Mouse (Mus musculus): ENCODE measurements around the gene Klk1b8. TPM values are rescaled to one million over a fixed set of nuclear protein-coding genes. Genes with fewer than 3 reads are reported as not detected.
"Not testable (repeated sequence)": the region's sequence is repeated elsewhere in the genome, so short reads cannot be mapped to it uniquely, and the experiment has no call there.

Gene Klk1b8
- polyA plus RNA-seq, 1 experiment from 2014 or later = not detected

GRCm38 (mm10) chr7:43928521-43928920 is 21.9 kb upstream of the Klk1b8 start:
- Histone ChIP-seq H3K36me3 (ENCODE audit: control insufficient read depth, insufficient read depth, low read length) (no peaks in the 10 kb centered on the region), H3K27ac (ENCODE audit: low read depth, low read length) (no peak overlapping the region), H3K27me3 (ENCODE audit: control insufficient read depth, insufficient read depth, low read length) (no peaks in the 10 kb centered on the region), H3K4me3 (ENCODE audit: low read depth, low read length) (no peak overlapping the region), H3K4me2 (no peak overlapping the region), H3K9me3 (replicated peaks; ENCODE audit: control insufficient read depth, low read length) (no peaks in the 10 kb centered on the region), H3K9ac (ENCODE audit: low read depth, low read length) (no peak overlapping the region), H3K4me1 (ENCODE audit: control insufficient read depth, insufficient read depth, low read length) (no peaks in the 10 kb centered on the region)
- no peak for ATAC-seq (replicated peaks; ENCODE audit: insufficient number of reproducible peaks, low FRiP score, low TSS enrichment)
- 39% methylated on average over 4 of the region's 4 CpGs for WGBS (ENCODE audit: insufficient replicate concordance)

GRCm38 (mm10) chr7:43932337-43932736 is 18.1 kb upstream of the Klk1b8 start:
- no peak overlapping the region for H3K9ac ChIP-seq (ENCODE audit: low read depth, low read length)
- WGBS (ENCODE audit: insufficient replicate concordance) = 62% methylated on average over 4 of the region's 4 CpGs
- H3K36me3 ChIP-seq (ENCODE audit: control insufficient read depth, insufficient read depth, low read length) = no peaks in the 10 kb centered on the region
- ATAC-seq (replicated peaks; ENCODE audit: insufficient number of reproducible peaks, low FRiP score, low TSS enrichment) = no peak
- no peaks in the 10 kb centered on the region for H3K27me3 ChIP-seq (ENCODE audit: control insufficient read depth, insufficient read depth, low read length)
- H3K4me3 ChIP-seq (ENCODE audit: low read depth, low read length) = no peak overlapping the region
- H3K4me2 ChIP-seq = no peak overlapping the region
- H3K4me1 ChIP-seq (ENCODE audit: control insufficient read depth, insufficient read depth, low read length) = no peaks in the 10 kb centered on the region
- no peak overlapping the region for H3K27ac ChIP-seq (ENCODE audit: low read depth, low read length)
- H3K9me3 ChIP-seq (replicated peaks; ENCODE audit: control insufficient read depth, low read length) = no peaks in the 10 kb centered on the region

GRCm38 (mm10) chr7:43933440-43933839 is 17.0 kb upstream of the Klk1b8 start, which contains the start of gene Klk15:
Gene Klk15, plus strand, starts transcription at chr7:43933740.
- Histone ChIP-seq H3K9ac (ENCODE audit: low read depth, low read length) (no peak within 1 kb of the TSS), H3K36me3 (ENCODE audit: control insufficient read depth, insufficient read depth, low read length) (no peaks in the 10 kb centered on the region), H3K4me2 (no peak within 1 kb of the TSS), H3K27me3 (ENCODE audit: control insufficient read depth, insufficient read depth, low read length) (no peaks in the 10 kb centered on the region), H3K9me3 (replicated peaks; ENCODE audit: control insufficient read depth, low read length) (no peaks in the 10 kb centered on the region), H3K4me1 (ENCODE audit: control insufficient read depth, insufficient read depth, low read length) (no peaks in the 10 kb centered on the region), H3K4me3 (ENCODE audit: low read depth, low read length) (no peak within 1 kb of the TSS), H3K27ac (ENCODE audit: low read depth, low read length) (no peak within 1 kb of the TSS)
- no peak for ATAC-seq (replicated peaks; ENCODE audit: insufficient number of reproducible peaks, low FRiP score, low TSS enrichment)
- 65% methylated on average over 3 of the region's 3 CpGs for WGBS (ENCODE audit: insufficient replicate concordance)

GRCm38 (mm10) chr7:43934747-43935146 is 15.7 kb upstream of the Klk1b8 start:
- Histone ChIP-seq H3K4me3 (ENCODE audit: low read depth, low read length) (no peak overlapping the region), H3K9me3 (replicated peaks; ENCODE audit: control insufficient read depth, low read length) (no peaks in the 10 kb centered on the region), H3K27ac (ENCODE audit: low read depth, low read length) (no peak overlapping the region), H3K9ac (ENCODE audit: low read depth, low read length) (no peak overlapping the region), H3K4me2 (no peak overlapping the region), H3K4me1 (ENCODE audit: control insufficient read depth, insufficient read depth, low read length) (no peaks in the 10 kb centered on the region), H3K36me3 (ENCODE audit: control insufficient read depth, insufficient read depth, low read length) (no peaks in the 10 kb centered on the region), H3K27me3 (ENCODE audit: control insufficient read depth, insufficient read depth, low read length) (no peaks in the 10 kb centered on the region)
- WGBS (ENCODE audit: insufficient replicate concordance) = 63% methylated on average over 3 of the region's 3 CpGs
- no peak for ATAC-seq (replicated peaks; ENCODE audit: insufficient number of reproducible peaks, low FRiP score, low TSS enrichment)

GRCm38 (mm10) chr7:43936551-43936950 is 13.9 kb upstream of the Klk1b8 start:
- Histone ChIP-seq H3K27me3 (ENCODE audit: control insufficient read depth, insufficient read depth, low read length) (no peaks in the 10 kb centered on the region), H3K4me3 (ENCODE audit: low read depth, low read length) (no peak overlapping the region), H3K4me2 (no peak overlapping the region), H3K9me3 (replicated peaks; ENCODE audit: control insufficient read depth, low read length) (no peaks in the 10 kb centered on the region), H3K27ac (ENCODE audit: low read depth, low read length) (no peak overlapping the region), H3K9ac (ENCODE audit: low read depth, low read length) (no peak overlapping the region), H3K4me1 (ENCODE audit: control insufficient read depth, insufficient read depth, low read length) (no peaks in the 10 kb centered on the region), H3K36me3 (ENCODE audit: control insufficient read depth, insufficient read depth, low read length) (no peaks in the 10 kb centered on the region)
- WGBS (ENCODE audit: insufficient replicate concordance) = 86% methylated on average over 14 of the region's 14 CpGs
- ATAC-seq (replicated peaks; ENCODE audit: insufficient number of reproducible peaks, low FRiP score, low TSS enrichment) = no peak

- not testable (repeated sequence) for H3K9me3 ChIP-seq (replicated peaks; ENCODE audit: control insufficient read depth, low read length)
- 67% methylated on average over 3 of the region's 3 CpGs for WGBS (ENCODE audit: insufficient replicate concordance)
Observed at GRCm38 (mm10) chr7:43942293-43942692, 8.2 kb upstream of the Klk1b8 start.

GRCm38 (mm10) chr7:43944727-43945264 is 5.7 kb upstream of the Klk1b8 start:
- H3K4me1 ChIP-seq (ENCODE audit: control insufficient read depth, insufficient read depth, low read length) = no peaks in the 10 kb centered on the region
- WGBS (ENCODE audit: insufficient replicate concordance) = 73% methylated on average over 3 of the region's 3 CpGs
- ATAC-seq (replicated peaks; ENCODE audit: insufficient number of reproducible peaks, low FRiP score, low TSS enrichment) = no peak
- no peak overlapping the region for H3K27ac ChIP-seq (ENCODE audit: low read depth, low read length)
- H3K4me2 ChIP-seq = no peak overlapping the region
- H3K9me3 ChIP-seq (replicated peaks; ENCODE audit: control insufficient read depth, low read length) = no peaks in the 10 kb centered on the region
- H3K36me3 ChIP-seq (ENCODE audit: control insufficient read depth, insufficient read depth, low read length) = no peaks in the 10 kb centered on the region
- no peak overlapping the region for H3K4me3 ChIP-seq (ENCODE audit: low read depth, low read length)
- no peaks in the 10 kb centered on the region for H3K27me3 ChIP-seq (ENCODE audit: control insufficient read depth, insufficient read depth, low read length)
- no peak overlapping the region for H3K9ac ChIP-seq (ENCODE audit: low read depth, low read length)

More at GRCm38 (mm10) chr7:43942293-43942692, 8.2 kb upstream of the Klk1b8 start:
- not testable (repeated sequence) for H3K4me1 ChIP-seq (ENCODE audit: control insufficient read depth, insufficient read depth, low read length); H3K9ac ChIP-seq (ENCODE audit: low read depth, low read length); H3K4me2 ChIP-seq; H3K27ac ChIP-seq (ENCODE audit: low read depth, low read length); H3K4me3 ChIP-seq (ENCODE audit: low read depth, low read length); H3K27me3 ChIP-seq (ENCODE audit: control insufficient read depth, insufficient read depth, low read length); ATAC-seq (replicated peaks; ENCODE audit: insufficient number of reproducible peaks, low FRiP score, low TSS enrichment); H3K36me3 ChIP-seq (ENCODE audit: control insufficient read depth, insufficient read depth, low read length)

- Histone ChIP-seq H3K4me1 (ENCODE audit: control insufficient read depth, insufficient read depth, low read length) (no peaks in the 10 kb centered on the region), H3K9ac (ENCODE audit: low read depth, low read length) (no peak overlapping the region), H3K27me3 (ENCODE audit: control insufficient read depth, insufficient read depth, low read length) (no peaks in the 10 kb centered on the region), H3K4me2 (no peak overlapping the region), H3K27ac (ENCODE audit: low read depth, low read length) (no peak overlapping the region), H3K36me3 (ENCODE audit: control insufficient read depth, insufficient read depth, low read length) (no peaks in the 10 kb centered on the region), H3K4me3 (ENCODE audit: low read depth, low read length) (no peak overlapping the region), H3K9me3 (replicated peaks; ENCODE audit: control insufficient read depth, low read length) (no peaks in the 10 kb centered on the region)
- ATAC-seq (replicated peaks; ENCODE audit: insufficient number of reproducible peaks, low FRiP score, low TSS enrichment) = no peak
- WGBS (ENCODE audit: insufficient replicate concordance) = 60% methylated on average over 4 of the region's 4 CpGs
Observed at GRCm38 (mm10) chr7:43952703-43953102, 2.2 kb downstream of the Klk1b8 start.

- Histone ChIP-seq H3K4me1 (ENCODE audit: control insufficient read depth, insufficient read depth, low read length) (no peaks in the 10 kb centered on the region), H3K4me2 (no peak within 1 kb of the TSS), H3K27ac (ENCODE audit: low read depth, low read length) (no peak within 1 kb of the TSS), H3K36me3 (ENCODE audit: control insufficient read depth, insufficient read depth, low read length) (no peaks in the 10 kb centered on the region), H3K9me3 (replicated peaks; ENCODE audit: control insufficient read depth, low read length) (no peaks in the 10 kb centered on the region), H3K27me3 (ENCODE audit: control insufficient read depth, insufficient read depth, low read length) (no peaks in the 10 kb centered on the region), H3K4me3 (ENCODE audit: low read depth, low read length) (no peak within 1 kb of the TSS), H3K9ac (ENCODE audit: low read depth, low read length) (no peak within 1 kb of the TSS)
- 61% methylated on average over 3 of the region's 3 CpGs for WGBS (ENCODE audit: insufficient replicate concordance)
- ATAC-seq (replicated peaks; ENCODE audit: insufficient number of reproducible peaks, low FRiP score, low TSS enrichment) = no peak
Observed at GRCm38 (mm10) chr7:43966451-43966850, 16.0 kb downstream of the Klk1b8 start, which contains the start of gene Klk1b1. Gene Klk1b1, plus strand, starts transcription at chr7:43966751.
